Mouse (Mus musculus) G1E-ER4 (cell line): ENCODE results near the gene Cldn18. TPM values are rescaled to one million over a fixed set of nuclear protein-coding genes. Genes with fewer than 3 reads are reported as not detected.

Source experiments
- GATA1 ChIP-seq: IDR thresholded peaks from one replicate; pipeline ENCODE4 v1.8.0; 2012; ENCODE audit warnings: low read length, inconsistent platforms
- polyA plus RNA-seq: library from polyadenylated mRNA; stranded (reverse); fragments of >175 nt; gene quantifications from 2 replicates; pipeline ENCODE4 v1.2.3, GENCODE M21; 2012

Gene Cldn18
- not detected in 2 replicates for polyA plus RNA-seq

GRCm38 (mm10) chr9:99717134-99717533 lies at the start of gene Cldn18:
TSS of gene Cldn18 (minus strand) at chr9:99717267.
- no peak for TF ChIP-seq GATA1

DNA sequence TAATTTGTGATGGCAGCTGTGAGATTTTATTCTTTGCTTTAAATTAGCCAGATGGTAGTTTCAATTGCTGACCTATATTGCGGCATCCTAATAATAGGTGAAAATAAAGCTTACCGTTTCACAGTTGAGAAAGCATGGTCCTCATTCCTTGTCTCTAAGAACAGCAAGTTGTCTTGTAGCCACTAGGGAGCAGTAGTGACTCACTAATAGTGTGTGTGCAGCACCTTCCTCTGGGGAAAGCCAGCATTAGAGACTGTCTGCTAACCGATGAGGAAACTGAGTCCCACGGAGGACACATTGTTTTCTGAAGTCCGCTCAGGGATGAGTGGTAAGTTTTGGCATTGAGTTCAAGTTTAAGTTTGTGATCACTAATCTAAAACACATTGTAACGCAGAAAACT lies 46.5 kb upstream of the Cldn18 start:
- TF ChIP-seq GATA1, result no peak

GRCm38 (mm10) chr9:99750272-99750671 lies 33.2 kb upstream of the Cldn18 start:
- no peak for TF ChIP-seq GATA1

- no peak for TF ChIP-seq GATA1
Measured at GRCm38 (mm10) chr9:99748279-99748678, 31.2 kb upstream of the Cldn18 start.

DNA sequence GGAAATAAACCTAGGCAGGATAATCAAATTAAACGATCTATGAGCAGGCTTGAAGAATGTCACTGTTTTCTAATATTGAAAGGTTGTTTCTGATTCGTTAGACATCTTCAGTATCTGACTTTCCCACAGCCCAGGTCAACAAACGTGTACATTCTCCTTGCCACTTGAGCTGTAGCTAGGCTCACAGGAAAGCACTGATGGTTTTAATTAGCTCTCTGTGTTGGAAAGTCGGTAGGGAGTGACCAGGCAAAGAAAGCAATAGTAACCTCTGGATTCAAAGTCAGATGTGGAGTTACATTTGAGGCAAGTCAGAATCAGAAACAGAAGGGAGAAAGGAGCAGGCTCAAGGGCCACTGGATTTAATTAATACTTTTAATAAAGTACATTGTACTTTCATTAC lies 30.7 kb upstream of the Cldn18 start:
- no peak for TF ChIP-seq GATA1

- no peak for TF ChIP-seq GATA1
Measured at GRCm38 (mm10) chr9:99744548-99744947, 27.5 kb upstream of the Cldn18 start.

GRCm38 (mm10) chr9:99729943-99730646 lies 13.0 kb upstream of the Cldn18 start:
- TF ChIP-seq GATA1, result no peak

DNA sequence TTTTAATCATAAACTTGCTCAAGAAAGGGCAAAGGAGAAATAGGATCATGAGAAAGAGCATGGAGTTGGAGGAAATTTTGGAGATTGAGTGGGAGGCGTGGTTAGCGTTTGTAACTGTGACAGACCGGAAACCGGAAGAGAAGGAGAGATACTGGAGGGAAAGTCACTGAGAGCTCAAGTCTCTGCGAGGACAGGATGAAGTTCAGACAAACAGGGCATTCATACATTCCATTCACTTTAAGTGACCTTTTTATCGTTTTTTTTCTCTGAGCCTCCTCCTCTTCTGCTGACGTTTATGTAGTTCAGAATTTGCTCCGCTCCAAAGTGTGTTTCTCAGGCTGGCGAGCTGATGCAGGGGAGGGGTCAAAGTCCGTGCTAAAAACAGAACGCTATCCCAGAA lies 10.8 kb upstream of the Cldn18 start:
- TF ChIP-seq GATA1, result no peak

DNA sequence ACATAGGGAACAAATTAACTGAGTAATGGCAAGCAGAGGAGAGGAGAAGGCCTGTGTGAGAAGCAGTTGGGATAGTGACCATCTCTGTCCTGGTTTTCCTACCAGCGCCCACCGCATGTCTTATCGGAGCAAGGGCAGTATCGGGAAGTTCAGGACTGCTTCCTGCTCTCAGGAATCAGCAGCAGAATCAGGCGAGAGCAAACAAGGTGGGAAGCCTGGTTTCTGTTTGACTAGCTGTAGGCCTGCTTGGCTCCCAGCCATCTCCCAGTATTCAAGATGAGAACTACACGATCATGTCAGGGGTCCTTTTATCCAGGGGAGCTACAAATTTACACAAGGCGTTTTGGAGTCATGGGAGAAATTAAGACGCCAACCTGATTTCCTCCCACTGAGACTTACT lies 8.2 kb upstream of the Cldn18 start:
- TF ChIP-seq GATA1, result no peak

- TF ChIP-seq GATA1, result no peak
Measured at GRCm38 (mm10) chr9:99720011-99720410, 2.9 kb upstream of the Cldn18 start.

DNA sequence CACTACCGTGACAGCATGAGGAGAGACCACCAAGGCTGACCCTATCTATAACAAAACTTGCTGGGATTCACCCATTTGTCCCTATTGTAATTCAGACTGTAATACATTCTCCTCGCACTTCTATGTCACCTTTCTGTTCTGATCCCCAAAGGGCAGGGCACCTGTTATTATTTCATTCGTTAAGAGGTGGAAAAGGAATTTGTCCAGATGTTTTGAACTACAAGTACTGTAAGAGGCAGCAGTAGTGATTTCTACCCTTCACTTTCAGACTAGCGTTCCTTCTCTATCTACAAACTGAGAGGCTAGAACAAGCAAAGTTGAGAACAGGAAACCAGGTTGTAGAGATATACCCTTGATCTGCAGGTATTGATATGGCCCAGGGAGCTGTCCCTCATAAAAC lies 6.8 kb downstream of the Cldn18 start:
- TF ChIP-seq GATA1, result no peak

- TF ChIP-seq GATA1, result no peak
Measured at GRCm38 (mm10) chr9:99709588-99710248, 7.3 kb downstream of the Cldn18 start.

GRCm38 (mm10) chr9:99707425-99708126 lies 9.5 kb downstream of the Cldn18 start:
- no peak for TF ChIP-seq GATA1

DNA sequence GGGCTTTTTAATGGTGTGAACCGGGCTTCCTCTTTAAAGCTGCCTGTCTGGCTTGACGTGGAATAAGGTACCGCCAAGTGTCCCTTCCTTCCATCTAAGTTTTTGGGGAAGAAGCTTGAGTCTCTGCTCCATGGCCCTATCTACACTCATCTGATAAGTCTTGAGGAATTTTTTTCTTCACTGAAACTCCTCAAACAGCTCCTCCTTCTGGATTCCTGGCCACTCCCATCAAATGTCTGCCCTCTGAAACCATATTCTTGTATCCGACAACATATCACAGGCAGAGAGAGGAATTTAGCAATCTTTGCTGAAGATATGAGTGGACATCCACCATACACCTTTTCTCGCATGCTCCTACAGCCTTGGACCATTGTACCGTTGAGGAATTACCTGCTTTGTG lies 10.8 kb downstream of the Cldn18 start:
- TF ChIP-seq GATA1, result no peak

DNA sequence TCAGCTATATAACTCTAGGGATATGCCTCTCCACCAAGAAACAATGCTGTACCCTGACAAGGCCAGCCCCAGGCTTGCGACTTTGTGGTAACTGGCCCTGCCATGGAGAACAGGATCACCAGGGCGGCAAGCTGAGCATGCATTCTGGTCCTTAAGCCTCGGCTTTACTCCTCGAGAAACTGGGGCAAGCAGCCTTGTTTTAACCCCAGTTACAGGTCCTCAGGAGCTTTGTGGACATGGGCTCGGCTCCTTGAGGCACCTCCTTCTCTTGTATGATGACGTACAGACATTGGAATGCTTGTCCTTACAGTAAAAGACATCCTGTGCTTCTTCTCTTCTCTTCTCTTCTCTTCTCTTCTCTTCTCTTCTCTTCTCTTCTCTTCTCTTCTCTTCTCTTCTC lies 13.4 kb downstream of the Cldn18 start:
- no peak for TF ChIP-seq GATA1

DNA sequence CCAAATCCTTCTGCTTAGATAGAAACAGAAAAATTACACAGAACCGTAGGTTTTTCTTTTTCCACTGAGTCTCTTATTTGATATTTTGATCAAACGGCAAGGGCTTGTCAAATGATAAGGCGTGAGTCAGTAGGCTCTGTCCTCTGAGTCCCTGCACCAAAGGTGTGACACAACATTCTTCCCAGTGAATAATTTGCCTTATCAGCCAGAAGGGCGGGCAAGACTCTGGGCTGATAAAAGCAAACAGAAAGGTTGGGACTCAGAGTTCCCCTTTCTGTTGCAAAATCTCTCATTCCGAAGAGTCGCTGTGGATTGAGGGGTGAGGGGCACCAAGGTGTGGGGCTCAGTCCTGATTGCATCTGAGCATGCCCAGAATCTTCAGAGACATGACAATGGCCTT lies 14.9 kb downstream of the Cldn18 start:
- TF ChIP-seq GATA1, result no peak

DNA sequence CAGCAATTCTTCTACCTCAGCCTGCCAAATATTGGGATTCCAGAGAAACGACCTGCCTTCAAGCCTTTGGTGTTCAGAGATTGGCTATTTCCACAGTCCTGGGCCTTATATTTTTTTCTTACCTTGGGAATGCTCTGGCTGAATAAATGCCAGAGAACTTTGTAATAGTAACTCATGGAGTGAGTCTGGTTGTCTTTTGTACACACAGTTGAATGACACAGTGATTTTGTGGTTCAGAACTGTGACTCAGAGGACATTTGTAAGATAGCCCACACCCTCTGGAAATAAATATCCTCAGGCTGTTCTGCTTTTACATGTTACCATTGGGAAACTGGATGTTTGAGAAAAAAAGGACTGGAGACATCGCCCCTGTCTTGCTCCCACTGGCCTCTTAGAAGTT lies 15.9 kb downstream of the Cldn18 start:
- TF ChIP-seq GATA1, result no peak
